Mouse (Mus musculus) neural tube, postnatal 0 days (tissue): ENCODE measurements around the gene Gm5415. TPM values are rescaled to one million over a fixed set of nuclear protein-coding genes. Genes with fewer than 3 reads are reported as not detected.

ENCODE experiments used
- polyA plus RNA-seq: library from polyadenylated mRNA; unstranded; fragments of >200 nt; fragmentation: Nextera tagmentation; extraction: Ambion mirVana; gene quantifications from 2 replicates; pipeline ENCODE4 v1.2.1, GENCODE M21; 2015

Gene Gm5415
- polyA plus RNA-seq: 0.34 and 0.43 TPM in 2 replicates

GRCm38 (mm10) chr1:32547194-32547593, at the start of gene Gm5415:
TSS of gene Gm5415 (minus strand) at chr1:32547294.

